Mouse (Mus musculus) spleen, adult 2 months (tissue): ENCODE results near the gene Rin3.

ENCODE experiments used
- CTCF ChIP-seq: fragments of 200-500 bp; IDR thresholded peaks from 2 replicates; pipeline ENCODE4 v1.5.1; 2011; ENCODE audit warnings: mild to moderate bottlenecking, inconsistent platforms; ENCODE audit not compliant: insufficient read depth, insufficient read length, insufficient replicate concordance; ENCODE audit errors: extremely low read depth
- POLR2A ChIP-seq: fragments of 200-500 bp; IDR thresholded peaks from 2 replicates; pipeline ENCODE4 v1.6.1; 2011; ENCODE audit warnings: low read depth, low read length, inconsistent platforms

GRCm38 (mm10) chr12:102248104-102248503 lies 34.7 kb upstream of the Rin3 start:
- no peak for TF ChIP-seq CTCF
- no peak for TF ChIP-seq POLR2A
